Mouse (Mus musculus): ENCODE measurements at regions not wholly inside any gene's neighbourhood (a gene's known extent, or its start where the extent isn't known, plus 50 kb on each side); places are given as distances from the start of the nearest gene placed in this dataset.

GRCm38 (mm10) chr12:14930702-14931101 is 778.8 kb upstream of the Fam84a start:
- H3K4me1 ChIP-seq, result no peaks in the 10 kb centered on the region
- no peaks in the 10 kb centered on the region for H3K27me3 ChIP-seq
- peak; percentile 75; the same call in 1 of the 2 replicates for ATAC-seq
- H3K4me3 ChIP-seq, result no peak overlapping the region
- no peak overlapping the region for H3K9ac ChIP-seq
- WGBS, result 84% methylated on average over 2 of the region's 2 CpGs
- no peaks in the 10 kb centered on the region for H3K9me3 ChIP-seq (replicated peaks)
- H3K27ac ChIP-seq, result no peak overlapping the region
- H3K36me3 ChIP-seq (ENCODE audit: poor library complexity, severe bottlenecking), result no peaks in the 10 kb centered on the region
- no peak overlapping the region for H3K4me2 ChIP-seq

GRCm38 (mm10) chr12:14927580-14927979 is 775.7 kb upstream of the Fam84a start:
- no peak overlapping the region for H3K9ac ChIP-seq
- H3K27ac ChIP-seq, result no peak overlapping the region; the same call in 1 of the 2 replicates
- ATAC-seq, result peak; percentile 60; the same call in 1 of the 2 replicates
- no peak overlapping the region for H3K4me2 ChIP-seq
- H3K36me3 ChIP-seq (ENCODE audit: poor library complexity, severe bottlenecking), result no peaks in the 10 kb centered on the region
- no peaks in the 10 kb centered on the region for H3K27me3 ChIP-seq
- H3K4me1 ChIP-seq, result no peaks in the 10 kb centered on the region
- no peak overlapping the region for H3K4me3 ChIP-seq
- WGBS, result 13% methylated on average over 1 of the region's 1 CpGs
- H3K9me3 ChIP-seq (replicated peaks), result no peaks in the 10 kb centered on the region

- peak; percentile 66; the same call in 1 of the 2 replicates for ATAC-seq
- Histone ChIP-seq H3K4me3 (no peak overlapping the region), H3K27ac (no peak overlapping the region), H3K9me3 (replicated peaks) (no peaks in the 10 kb centered on the region), H3K4me2 (no peak overlapping the region), H3K36me3 (ENCODE audit: poor library complexity, severe bottlenecking) (no peaks in the 10 kb centered on the region), H3K9ac (no peak overlapping the region), H3K27me3 (no peaks in the 10 kb centered on the region), H3K4me1 (no peaks in the 10 kb centered on the region)
Observed at GRCm38 (mm10) chr12:14923768-14924167, 771.9 kb upstream of the Fam84a start.

- no peak overlapping the region for H3K9ac ChIP-seq
- WGBS, result 86% methylated on average over 4 of the region's 4 CpGs
- no peak for ATAC-seq
Observed at GRCm38 (mm10) chr12:14911931-14912330, 760.1 kb upstream of the Fam84a start.

GRCm38 (mm10) chr12:14883136-14883535 is 731.3 kb upstream of the Fam84a start:
- ATAC-seq, result no peak
- Histone ChIP-seq H3K27ac (no peak overlapping the region), H3K4me2 (no peak overlapping the region), H3K4me1 (no peaks in the 10 kb centered on the region), H3K27me3 (no peaks in the 10 kb centered on the region), H3K9me3 (replicated peaks) (no peaks in the 10 kb centered on the region), H3K9ac (no peak overlapping the region), H3K36me3 (ENCODE audit: poor library complexity, severe bottlenecking) (no peaks in the 10 kb centered on the region), H3K4me3 (no peak overlapping the region)
- 83% methylated on average over 4 of the region's 4 CpGs for WGBS

More at GRCm38 (mm10) chr12:14911931-14912330, 760.1 kb upstream of the Fam84a start:
- H3K27ac ChIP-seq, result no peak overlapping the region
- H3K4me2 ChIP-seq, result no peak overlapping the region
- no peaks in the 10 kb centered on the region for H3K9me3 ChIP-seq (replicated peaks)
- H3K27me3 ChIP-seq, result no peaks in the 10 kb centered on the region
- H3K36me3 ChIP-seq (ENCODE audit: poor library complexity, severe bottlenecking), result no peaks in the 10 kb centered on the region
- H3K4me3 ChIP-seq, result no peak overlapping the region
- no peaks in the 10 kb centered on the region for H3K4me1 ChIP-seq

- no peak for ATAC-seq
- H3K36me3 ChIP-seq (ENCODE audit: poor library complexity, severe bottlenecking), result no peaks in the 10 kb centered on the region
- peaks cover 4% of the 10 kb centered on the region; the same call in 1 of the 2 replicates for H3K4me1 ChIP-seq
- H3K27ac ChIP-seq, result no peak overlapping the region
- no peak overlapping the region for H3K9ac ChIP-seq
- H3K4me2 ChIP-seq, result no peak overlapping the region
- no peak overlapping the region for H3K4me3 ChIP-seq
- H3K9me3 ChIP-seq (replicated peaks), result no peaks in the 10 kb centered on the region
- H3K27me3 ChIP-seq, result no peaks in the 10 kb centered on the region
Observed at GRCm38 (mm10) chr12:14880458-14880857, 728.6 kb upstream of the Fam84a start.

- WGBS, result 37% methylated on average over 3 of the region's 3 CpGs
- no peaks in the 10 kb centered on the region for H3K27me3 ChIP-seq
- peaks cover 4% of the 10 kb centered on the region; the same call in 1 of the 2 replicates for H3K4me1 ChIP-seq
- no peak overlapping the region for H3K9ac ChIP-seq
- no peak overlapping the region for H3K27ac ChIP-seq
- no peaks in the 10 kb centered on the region for H3K36me3 ChIP-seq (ENCODE audit: poor library complexity, severe bottlenecking)
- no peak overlapping the region for H3K4me3 ChIP-seq
- ATAC-seq, result no peak
- no peak overlapping the region for H3K4me2 ChIP-seq
- H3K9me3 ChIP-seq (replicated peaks), result no peaks in the 10 kb centered on the region
Observed at GRCm38 (mm10) chr12:14875290-14875689, 723.4 kb upstream of the Fam84a start.

- Histone ChIP-seq H3K4me1 (peaks cover 4% of the 10 kb centered on the region; the same call in 1 of the 2 replicates), H3K4me3 (no peak overlapping the region), H3K9ac (no peak overlapping the region), H3K36me3 (ENCODE audit: poor library complexity, severe bottlenecking) (no peaks in the 10 kb centered on the region), H3K9me3 (replicated peaks) (no peaks in the 10 kb centered on the region), H3K4me2 (no peak overlapping the region), H3K27ac (no peak overlapping the region), H3K27me3 (no peaks in the 10 kb centered on the region)
- peak; percentile 89 for ATAC-seq
- WGBS, result 70% methylated on average over 3 of the region's 3 CpGs
Observed at GRCm38 (mm10) chr12:14871336-14871910, 719.6 kb upstream of the Fam84a start.

- Histone ChIP-seq H3K4me1 (no peaks in the 10 kb centered on the region), H3K27ac (no peak overlapping the region), H3K36me3 (ENCODE audit: poor library complexity, severe bottlenecking) (no peaks in the 10 kb centered on the region), H3K27me3 (no peaks in the 10 kb centered on the region), H3K9me3 (replicated peaks) (no peaks in the 10 kb centered on the region), H3K4me2 (no peak overlapping the region), H3K9ac (no peak overlapping the region), H3K4me3 (no peak overlapping the region)
- WGBS, result 48% methylated on average over 1 of the region's 1 CpGs
- ATAC-seq, result peak; percentile 81; the same call in 1 of the 2 replicates
Observed at GRCm38 (mm10) chr12:14859809-14860570, 708.1 kb upstream of the Fam84a start.

GRCm38 (mm10) chr12:14859057-14859456 is 707.2 kb upstream of the Fam84a start:
- Histone ChIP-seq H3K9me3 (replicated peaks) (no peaks in the 10 kb centered on the region), H3K4me2 (no peak overlapping the region), H3K4me1 (no peaks in the 10 kb centered on the region), H3K4me3 (no peak overlapping the region), H3K36me3 (ENCODE audit: poor library complexity, severe bottlenecking) (no peaks in the 10 kb centered on the region), H3K9ac (no peak overlapping the region), H3K27me3 (no peaks in the 10 kb centered on the region), H3K27ac (no peak overlapping the region; the same call in 1 of the 2 replicates)
- 84% methylated on average over 2 of the region's 2 CpGs for WGBS
- peak; percentile 45; the same call in 1 of the 2 replicates for ATAC-seq

GRCm38 (mm10) chr12:14835510-14835909 is 683.7 kb upstream of the Fam84a start:
- no peaks in the 10 kb centered on the region for H3K9me3 ChIP-seq (replicated peaks)
- H3K9ac ChIP-seq, result no peak overlapping the region
- no peaks in the 10 kb centered on the region for H3K27me3 ChIP-seq
- H3K4me3 ChIP-seq, result no peak overlapping the region
- H3K4me2 ChIP-seq, result no peak overlapping the region
- no peaks in the 10 kb centered on the region for H3K4me1 ChIP-seq
- no peaks in the 10 kb centered on the region for H3K36me3 ChIP-seq (ENCODE audit: poor library complexity, severe bottlenecking)
- no peak overlapping the region for H3K27ac ChIP-seq
- no peak for ATAC-seq
